Mouse (Mus musculus) cerebellum, postnatal 4 days (tissue): ENCODE data around the gene Siglecf.

Experiments
- DNase-seq, 2 experiments: peaks; one replicate each; pipeline ENCODE4 v3.0.0; 2022; ENCODE audit warnings: low spot score in 2 of 2, mixed read lengths in 1 of 2

The Siglecf gene

GRCm38 (mm10) chr7:43362021-43362420 lies 10.9 kb downstream of the Siglecf start:
- DNase-seq: no peak

DNA sequence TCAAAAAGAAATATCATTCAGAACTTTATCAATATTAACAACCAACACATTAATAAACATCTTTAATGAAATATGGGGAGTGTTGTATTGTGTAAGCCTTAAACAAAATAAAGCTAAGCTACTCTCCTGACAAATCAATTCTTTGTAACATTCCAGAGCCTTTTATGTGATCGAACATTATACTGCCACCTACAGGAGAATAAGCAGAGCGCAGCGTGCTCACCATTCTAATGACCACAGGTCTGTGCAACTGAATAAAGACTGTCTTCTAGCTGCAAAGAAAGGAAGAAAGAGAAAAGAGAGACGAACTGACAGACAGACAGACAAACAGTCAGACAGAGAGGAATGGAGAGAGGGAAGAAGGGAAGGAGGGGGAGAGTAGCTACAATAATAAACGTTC lies 27.1 kb downstream of the Siglecf start:
- peak in 1 of 2 experiments; percentile 16 for DNase-seq

DNA sequence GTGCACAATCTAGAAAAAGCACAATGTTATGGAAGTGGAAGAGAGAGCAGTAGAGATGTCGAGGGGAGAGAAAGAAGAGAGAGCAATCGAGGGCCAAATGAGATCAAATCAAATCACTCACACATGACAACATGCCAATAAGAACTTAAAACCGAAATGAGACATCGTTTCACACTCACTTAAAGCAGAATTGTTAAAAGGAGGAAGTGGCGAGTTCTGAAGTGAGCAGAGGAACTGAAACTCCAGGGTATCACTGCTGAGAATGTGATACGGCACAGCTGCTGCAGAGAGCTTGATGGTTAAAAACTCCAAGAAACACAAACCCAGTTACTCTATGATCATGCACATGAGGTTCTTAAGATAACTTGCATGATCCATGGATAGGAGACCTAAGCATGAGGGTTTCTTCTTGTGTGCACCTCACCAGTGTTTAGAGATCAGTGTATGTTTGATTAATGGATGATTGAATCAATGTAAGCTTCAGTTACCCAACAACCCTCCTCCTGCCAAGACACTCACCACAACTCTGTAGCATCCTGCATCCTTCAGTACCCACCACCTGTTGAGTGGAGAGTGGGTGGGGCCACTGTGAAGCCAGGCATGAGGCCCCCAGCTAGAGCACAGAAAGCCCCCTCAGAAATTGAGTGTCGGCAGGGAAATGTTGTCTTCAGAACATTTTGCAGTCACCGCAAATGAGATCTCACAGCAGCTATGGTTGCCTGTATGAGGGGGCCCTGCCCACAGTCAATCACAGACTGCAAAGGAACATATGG lies 41.4 kb downstream of the Siglecf start:
- no peak for DNase-seq

GRCm38 (mm10) chr7:43399501-43399900 lies 48.4 kb downstream of the Siglecf start:
- DNase-seq: no peak

DNA sequence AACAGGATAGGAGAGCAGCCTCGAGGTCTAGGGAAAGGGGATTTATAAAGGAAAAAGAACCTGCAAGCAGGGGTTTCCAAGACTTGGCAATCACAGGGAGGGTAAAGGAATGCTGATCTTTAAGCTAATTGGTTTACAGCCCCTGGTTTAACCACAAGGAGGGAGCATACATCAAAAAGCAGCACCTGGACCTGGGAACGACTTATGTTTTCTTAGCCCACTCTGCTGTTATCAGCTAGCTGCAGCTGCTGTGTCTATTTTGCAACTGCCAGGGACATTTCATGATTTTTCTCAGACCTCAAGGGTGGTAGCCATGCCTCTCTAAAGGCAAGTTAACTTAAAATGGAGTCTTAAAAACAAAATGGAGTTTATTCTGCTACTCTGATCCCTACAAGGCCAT lies 51.6 kb downstream of the Siglecf start:
- no peak for DNase-seq

DNA sequence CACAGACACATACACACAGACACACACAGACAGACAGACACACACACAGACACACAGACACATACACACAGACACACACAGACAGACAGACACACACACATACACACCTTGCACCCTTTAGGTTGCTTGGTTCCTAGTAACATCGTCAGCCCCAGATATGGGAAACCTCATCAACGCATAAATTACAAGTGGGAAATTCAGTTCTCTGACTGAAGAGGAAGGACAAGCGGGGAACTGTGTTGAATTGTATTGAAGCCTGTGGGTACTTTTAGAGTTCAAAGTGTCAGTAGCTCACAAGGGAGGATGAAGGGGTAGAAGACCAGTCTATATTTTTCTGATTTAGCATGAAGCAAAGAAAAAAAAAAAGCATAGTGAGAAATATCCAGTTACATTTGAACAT lies 56.4 kb downstream of the Siglecf start:
- DNase-seq: no peak

DNA sequence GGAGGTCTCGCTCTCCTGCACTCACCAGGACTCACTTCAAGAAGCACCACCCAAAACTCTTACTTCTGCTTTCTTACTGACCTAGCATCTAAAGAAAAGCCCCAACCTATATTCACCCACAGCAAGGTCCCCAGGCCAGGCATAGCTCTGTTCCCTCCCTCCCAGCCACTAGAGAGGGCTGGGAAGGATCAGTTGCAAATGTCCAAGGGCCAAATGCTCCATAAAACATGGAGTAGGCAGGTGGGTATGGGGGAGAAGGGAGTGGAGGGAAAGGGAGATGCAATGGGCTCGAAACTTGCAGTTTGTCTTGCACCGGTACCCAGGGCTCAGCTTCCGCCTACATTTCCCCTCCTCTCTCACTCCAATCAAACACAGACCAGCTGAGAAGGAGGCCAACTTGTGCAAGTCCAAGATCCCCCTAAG lies 57.0 kb downstream of the Siglecf start, which contains the start of gene Siglecg:
Gene Siglecg, plus strand, starts transcription at position 74 of the 423 bp plus-strand sequence.
- DNase-seq: no peak

GRCm38 (mm10) chr7:43409084-43409483 lies 57.9 kb downstream of the Siglecf start:
- DNase-seq: no peak
